In the genomic region with DNA sequence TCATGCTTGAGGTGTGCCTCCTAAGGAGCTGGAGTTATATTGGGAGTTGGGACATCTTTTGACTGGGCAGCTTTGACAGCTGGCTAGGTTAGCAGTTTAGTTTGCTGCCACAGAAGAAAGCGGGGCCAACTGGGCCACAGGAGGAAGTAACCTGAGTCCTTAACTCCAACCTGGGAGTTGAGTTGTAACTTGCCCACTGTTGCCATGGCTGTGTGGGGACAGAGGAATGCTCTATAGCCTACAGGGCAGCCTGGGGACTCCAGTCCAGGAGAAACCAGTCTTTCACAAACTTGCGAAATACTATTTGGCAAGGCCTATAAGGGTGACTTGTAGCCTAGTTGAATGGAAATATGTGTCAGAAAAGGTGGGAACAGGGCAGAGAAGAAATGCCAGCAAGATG, we compare ENCODE assay signal across 12 mouse cellular contexts. TPM values are rescaled to one million over a fixed set of nuclear protein-coding genes. Genes with fewer than 3 reads are reported as not detected.
DNase-seq lines count a peak whose midpoint lies in the region; ATAC-seq and TF ChIP-seq lines count a peak whose summit lies in the region.
"Had no signal": no experiment of that assay in that cellular context is flagged by ENCODE, and none has a peak within 500 bp of the region (broad histone marks: within the 10 kb centered on the region; RNA-seq: fewer than 3 reads in every experiment).

No protein-coding gene starts in this region.

- no peaks in the 10 kb centered on the region for H3K9me3 ChIP-seq in intestine, postnatal 0 days (ENCODE audit: control insufficient read depth)
- no peaks in the 10 kb centered on the region for H3K9me3 ChIP-seq in lung, postnatal 0 days (ENCODE audit: low read length)
- no peaks in the 10 kb centered on the region for H3K9me3 ChIP-seq in forebrain, embryonic 10.5 days
- H3K9me3 ChIP-seq in limb, embryonic 10.5 days (replicated peaks), result no peaks in the 10 kb centered on the region
- H3K9me3 ChIP-seq in forebrain, embryonic 13.5 days (replicated peaks), result no peaks in the 10 kb centered on the region

- H3K27me3 ChIP-seq in intestine, postnatal 0 days (replicated peaks; ENCODE audit: control insufficient read depth, insufficient read depth, low read length), result no peaks in the 10 kb centered on the region
- no peaks in the 10 kb centered on the region for H3K27me3 ChIP-seq in lung, postnatal 0 days (replicated peaks; ENCODE audit: insufficient read depth, low read length)
- H3K27me3 ChIP-seq in forebrain, embryonic 10.5 days (ENCODE audit: poor library complexity, severe bottlenecking), result no peaks in the 10 kb centered on the region
- H3K27me3 ChIP-seq in limb, embryonic 10.5 days (ENCODE audit: low read depth, poor library complexity, severe bottlenecking), result no peaks in the 10 kb centered on the region
- H3K27me3 ChIP-seq in forebrain, embryonic 13.5 days, result no peaks in the 10 kb centered on the region

- DNase-seq in 3T3-L1 (ENCODE audit: low read depth, low spot score), result peak; percentile 88
- peak; percentile 78 for DNase-seq in lung, postnatal 0 days (ENCODE audit: low spot score)
- DNase-seq in forebrain, embryonic 10.5 days (ENCODE audit: extremely low spot score, low spot score), result no peak
- DNase-seq in limb, embryonic 10.5 days (ENCODE audit: low spot score), result no peak
- DNase-seq: cerebellum, adult 18-20 months; midbrain, embryonic 14.5 days; right cerebral cortex, postnatal 4 days had no signal

- H3K27ac ChIP-seq in brown adipose tissue, adult 24 weeks (replicated peaks; ENCODE audit: low read depth, low read length), result peak overlapping the region; percentile 66
- no peak overlapping the region for H3K27ac ChIP-seq in intestine, postnatal 0 days (ENCODE audit: low read depth, low read length)
- no peak overlapping the region for H3K27ac ChIP-seq in lung, postnatal 0 days (ENCODE audit: low read length)
- no peak overlapping the region for H3K27ac ChIP-seq in forebrain, embryonic 10.5 days
- H3K27ac ChIP-seq in limb, embryonic 10.5 days, result no peak overlapping the region
- H3K27ac ChIP-seq in forebrain, embryonic 13.5 days, result no peak overlapping the region
- H3K27ac ChIP-seq: layer of hippocampus, adult 2 months had no signal

- TF ChIP-seq CTCF in intestine, postnatal 0 days (IDR thresholded peaks at IDR 0.05; ENCODE audit: low read depth), result no peak
- 0 out of 2 replicates have a peak, but pooled peaks have one; percentile 11 for TF ChIP-seq CTCF in lung, postnatal 0 days (IDR thresholded peaks at IDR 0.05)

- H3K36me3 ChIP-seq in intestine, postnatal 0 days (ENCODE audit: control insufficient read depth, insufficient read depth), result no peaks in the 10 kb centered on the region
- H3K36me3 ChIP-seq in lung, postnatal 0 days (ENCODE audit: insufficient read depth, low read length), result no peaks in the 10 kb centered on the region
- no peaks in the 10 kb centered on the region for H3K36me3 ChIP-seq in forebrain, embryonic 10.5 days (replicated peaks)
- H3K36me3 ChIP-seq in limb, embryonic 10.5 days, result no peaks in the 10 kb centered on the region
- no peaks in the 10 kb centered on the region for H3K36me3 ChIP-seq in forebrain, embryonic 13.5 days (ENCODE audit: poor library complexity, severe bottlenecking)

- peak; percentile 61; the same call in 1 of the 2 replicates for ATAC-seq in intestine, postnatal 0 days
- ATAC-seq in lung, postnatal 0 days, result peak; percentile 96
- no peak for ATAC-seq in forebrain, embryonic 13.5 days
- ATAC-seq: forebrain, embryonic 16.5 days had no signal

- H3K4me2 ChIP-seq in intestine, postnatal 0 days (replicated peaks; ENCODE audit: low read depth), result no peak overlapping the region
- no peak overlapping the region for H3K4me2 ChIP-seq in lung, postnatal 0 days (replicated peaks; ENCODE audit: low read depth, low read length)
- no peak overlapping the region for H3K4me2 ChIP-seq in forebrain, embryonic 13.5 days

- H3K4me3 ChIP-seq in brown adipose tissue, adult 24 weeks (ENCODE audit: insufficient read depth, low read depth, low read length), result no peak overlapping the region
- no peak overlapping the region for H3K4me3 ChIP-seq in intestine, postnatal 0 days (ENCODE audit: low read depth, low read length)
- no peak overlapping the region for H3K4me3 ChIP-seq in lung, postnatal 0 days (ENCODE audit: low read depth, low read length)
- H3K4me3 ChIP-seq in forebrain, embryonic 10.5 days, result no peak overlapping the region
- no peak overlapping the region for H3K4me3 ChIP-seq in limb, embryonic 10.5 days
- no peak overlapping the region for H3K4me3 ChIP-seq in forebrain, embryonic 13.5 days
- H3K4me3 ChIP-seq: layer of hippocampus, adult 2 months had no signal

- H3K9ac ChIP-seq in intestine, postnatal 0 days (ENCODE audit: low read depth, low read length), result no peak overlapping the region
- no peak overlapping the region for H3K9ac ChIP-seq in lung, postnatal 0 days (replicated peaks; ENCODE audit: low read depth)
- H3K9ac ChIP-seq in forebrain, embryonic 13.5 days, result no peak overlapping the region

- no peak for TF ChIP-seq EP300 in lung, postnatal 0 days (IDR thresholded peaks at IDR 0.05)

- peaks cover 6% of the 10 kb centered on the region for H3K4me1 ChIP-seq in brown adipose tissue, adult 24 weeks (ENCODE audit: control insufficient read depth, insufficient read depth, insufficient read length, low read length)
- no peaks in the 10 kb centered on the region for H3K4me1 ChIP-seq in intestine, postnatal 0 days (replicated peaks; ENCODE audit: control insufficient read depth, insufficient read depth, low read length)
- no peaks in the 10 kb centered on the region for H3K4me1 ChIP-seq in lung, postnatal 0 days (ENCODE audit: insufficient read depth, low read depth, low read length)
- H3K4me1 ChIP-seq in forebrain, embryonic 10.5 days, result peaks cover 7% of the 10 kb centered on the region
- H3K4me1 ChIP-seq in limb, embryonic 10.5 days, result peaks cover 11% of the 10 kb centered on the region
- peaks cover 6% of the 10 kb centered on the region; the same call in 1 of the 2 replicates for H3K4me1 ChIP-seq in forebrain, embryonic 13.5 days

- 80% methylated on average over 2 of the region's 2 CpGs for WGBS in intestine, postnatal 0 days
- WGBS in lung, postnatal 0 days, result 77% methylated on average over 2 of the region's 2 CpGs
- WGBS in forebrain, embryonic 10.5 days, result 80% methylated on average over 2 of the region's 2 CpGs
- 87% methylated on average over 2 of the region's 2 CpGs for WGBS in limb, embryonic 10.5 days
- WGBS in forebrain, embryonic 13.5 days, result 88% methylated on average over 2 of the region's 2 CpGs

RNA-seq across cellular contexts. Expression of gene Jade1, which starts 46.1 kb away (rescaled TPM):
- 22.5 and 25.2 TPM in 2 replicates for polyA plus RNA-seq in brown adipose tissue, adult 24 weeks (2012; ENCODE audit: insufficient read depth, insufficient read length, missing spikeins)
- polyA plus RNA-seq in intestine, postnatal 0 days (2015; fragmentation: Nextera tagmentation; extraction: Ambion mirVana), result 15.3 and 18.4 TPM in 2 replicates
- polyA plus RNA-seq in lung, postnatal 0 days (2015; fragmentation: Nextera tagmentation; extraction: Ambion mirVana), result 6.0 and 7.7 TPM in 2 replicates
- polyA plus RNA-seq in forebrain, embryonic 10.5 days (2016; fragmentation: Nextera tagmentation; extraction: Ambion mirVana), result 19.6 and 21.2 TPM in 2 replicates
- polyA plus RNA-seq in limb, embryonic 10.5 days (2016; fragmentation: Nextera tagmentation; extraction: Ambion mirVana), result 16.4 and 17.6 TPM in 2 replicates
- polyA plus RNA-seq in forebrain, embryonic 13.5 days (2015; fragmentation: Nextera tagmentation; extraction: Ambion mirVana), result 17.1 and 18.9 TPM in 2 replicates

Comparison
In these comparisons a context has a peak if more than half of its experiments do, and no peak if none do; other contexts are left out.
1. DNase-seq: peak in 3T3-L1 (single experiment) and lung, postnatal 0 days (single experiment); none in forebrain, embryonic 10.5 days (single experiment) and limb, embryonic 10.5 days (single experiment).